Mouse (Mus musculus) intestine, postnatal 0 days (tissue): ENCODE results near the gene Lmntd2. TPM values are rescaled to one million over a fixed set of nuclear protein-coding genes. Genes with fewer than 3 reads are reported as not detected.

Experiments
- ATAC-seq: fragments of 200-750 bp; cut with Nextera tagmentation; 2 replicates; pipeline ENCODE4 v1.8.0; 2017; ENCODE audit warnings: mild to moderate bottlenecking, moderate TSS enrichment, moderate library complexity
- H3K27ac ChIP-seq: fragments of 300-500 bp; sonication (generic); 2 replicates; pipeline ENCODE4 v1.5.1; 2014; ENCODE audit warnings: mild to moderate bottlenecking, low read depth, low read length, moderate library complexity
- H3K27me3 ChIP-seq: fragments of 300-500 bp; sonication (generic); replicated peaks from 2 replicates; pipeline ENCODE4 v1.6.1; 2014; ENCODE audit warnings: low read length, mixed read lengths; ENCODE audit not compliant: control insufficient read depth, insufficient read depth
- H3K36me3 ChIP-seq: fragments of 300-500 bp; sonication (generic); 2 replicates; pipeline ENCODE4 v1.6.1; 2014; ENCODE audit warnings: mild to moderate bottlenecking, moderate library complexity; ENCODE audit not compliant: control insufficient read depth, insufficient read depth
- H3K4me1 ChIP-seq: fragments of 300-500 bp; sonication (generic); replicated peaks from 2 replicates; pipeline ENCODE4 v1.6.1; 2014; ENCODE audit warnings: antibody characterized with exemption, low read length, mixed read lengths; ENCODE audit not compliant: control insufficient read depth, insufficient read depth
- H3K4me2 ChIP-seq: fragments of 300-500 bp; sonication (generic); replicated peaks from 2 replicates; pipeline ENCODE4 v1.6.1; 2014; ENCODE audit warnings: low read depth, mild to moderate bottlenecking, moderate library complexity
- H3K4me3 ChIP-seq: fragments of 300-500 bp; sonication (generic); 2 replicates; pipeline ENCODE4 v1.5.1; 2014; ENCODE audit warnings: low read depth, low read length
- H3K9ac ChIP-seq: fragments of 300-500 bp; sonication (generic); 2 replicates; pipeline ENCODE4 v1.6.1; 2014; ENCODE audit warnings: mild to moderate bottlenecking, low read depth, low read length
- H3K9me3 ChIP-seq: fragments of 300-500 bp; sonication (generic); 2 replicates; pipeline ENCODE4 v1.6.1; 2016; ENCODE audit warnings: mixed run types; ENCODE audit not compliant: control insufficient read depth
- CTCF ChIP-seq: sonication (generic); IDR thresholded peaks from 2 replicates; pipeline ENCODE4 v1.5.1; 2016; ENCODE audit warnings: low read depth, mild to moderate bottlenecking, control low read depth, antibody characterized with exemption, moderate library complexity
- WGBS: fragments of 180-500 bp; shearing (Covaris S2); extraction: QIAGEN DNeasy Blood & Tissue Kit; methylation state at CpG from one replicate; pipeline ENCODE4 v1.1.7; 2014; 5-methylcytosine and 5-hydroxymethylcytosine counted together
- polyA plus RNA-seq: library from polyadenylated mRNA; unstranded; fragments of >200 nt; fragmentation: Nextera tagmentation; extraction: Ambion mirVana; gene quantifications from 2 replicates; pipeline ENCODE4 v1.2.1, GENCODE M21; 2015

The Lmntd2 gene
- polyA plus RNA-seq, 1 experiment from 2014 or later: 2.7 TPM

DNA sequence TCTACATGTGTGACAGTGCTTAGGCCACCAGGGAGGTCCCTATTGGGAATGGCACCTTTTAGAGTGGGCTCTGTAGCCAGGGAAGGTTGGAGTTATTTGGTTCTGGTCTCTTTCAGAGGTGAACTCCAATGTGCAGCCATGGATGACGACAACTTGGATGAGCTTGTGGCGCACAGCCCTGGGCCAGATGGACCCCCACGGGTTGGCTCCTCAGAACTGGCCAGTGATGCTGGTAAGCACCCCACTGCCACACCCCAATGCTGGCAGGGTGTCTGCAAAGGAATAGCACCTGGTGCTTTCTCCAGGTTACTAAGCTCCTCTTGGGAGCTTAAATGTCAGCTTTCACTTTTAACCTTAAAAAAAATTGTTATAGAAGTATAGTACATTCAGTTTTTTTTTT is 17.2 kb upstream of the Lmntd2 start:
- Histone ChIP-seq H3K36me3 (peaks cover 52% of the 10 kb centered on the region), H3K4me2 (no peak overlapping the region), H3K9ac (no peak overlapping the region), H3K27me3 (no peaks in the 10 kb centered on the region), H3K4me1 (0 out of 2 replicates have a peak, but pooled peaks cover 4% of the 10 kb centered on the region), H3K27ac (no peak overlapping the region), H3K4me3 (no peak overlapping the region), H3K9me3 (no peaks in the 10 kb centered on the region)
- TF ChIP-seq CTCF: no peak
- 88% methylated on average over 3 of the region's 3 CpGs for WGBS
- no peak for ATAC-seq

DNA sequence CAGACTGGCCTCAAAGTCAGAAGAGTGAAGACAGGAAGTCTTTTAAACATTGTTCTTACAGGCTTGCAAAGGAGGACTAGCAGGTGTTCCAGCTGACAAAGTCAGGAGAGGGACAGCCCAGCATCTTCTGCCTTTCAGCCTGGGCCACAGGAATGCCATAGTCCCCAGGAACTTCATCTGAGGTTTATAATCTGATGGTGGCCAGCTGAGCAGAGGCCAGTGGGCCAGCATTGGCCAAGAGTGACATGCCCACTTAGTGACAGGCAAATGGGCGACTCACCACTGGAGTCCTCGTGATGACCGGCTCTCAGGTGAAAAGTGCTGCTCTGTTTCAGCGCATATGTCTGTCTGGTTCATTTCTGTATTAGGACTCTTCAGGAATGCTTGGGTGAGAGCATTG is 16.7 kb upstream of the Lmntd2 start:
- Histone ChIP-seq H3K27me3 (no peaks in the 10 kb centered on the region), H3K4me2 (peak overlapping the region; percentile 79), H3K4me3 (no peak overlapping the region), H3K4me1 (0 out of 2 replicates have a peak, but pooled peaks cover 4% of the 10 kb centered on the region), H3K9ac (no peak overlapping the region), H3K27ac (no peak overlapping the region), H3K9me3 (no peaks in the 10 kb centered on the region), H3K36me3 (peaks cover 47% of the 10 kb centered on the region)
- no peak for ATAC-seq
- 95% methylated on average over 4 of the region's 4 CpGs for WGBS
- no peak for TF ChIP-seq CTCF

DNA sequence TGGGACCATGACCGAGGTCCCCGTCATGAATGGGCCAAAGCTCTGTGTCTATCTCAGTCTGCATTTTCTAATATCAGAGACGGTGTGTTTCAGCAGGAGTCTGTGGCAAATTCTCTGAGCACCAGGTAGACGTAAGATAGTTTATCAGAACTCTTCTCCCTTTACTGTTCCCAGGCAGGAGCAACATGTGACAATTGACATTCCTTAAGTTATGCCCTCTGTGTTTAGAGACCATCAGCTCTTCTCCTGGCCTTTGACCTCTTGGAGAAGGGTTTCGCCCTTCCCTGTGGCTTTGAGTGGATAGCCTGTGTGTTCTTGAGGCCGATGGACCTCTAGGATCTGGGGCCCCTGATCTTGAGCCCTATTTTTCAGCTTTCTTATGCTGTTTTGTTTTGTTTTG is 15.8 kb upstream of the Lmntd2 start:
- no peak for TF ChIP-seq CTCF
- Histone ChIP-seq H3K4me2 (peak overlapping the region; percentile 79), H3K4me1 (0 out of 2 replicates have a peak, but pooled peaks cover 4% of the 10 kb centered on the region), H3K36me3 (peaks cover 39% of the 10 kb centered on the region), H3K4me3 (peak overlapping the region; percentile 90), H3K9ac (peak overlapping the region; percentile 92), H3K27me3 (no peaks in the 10 kb centered on the region), H3K9me3 (no peaks in the 10 kb centered on the region), H3K27ac (no peak overlapping the region; the same call in 1 of the 2 replicates)
- no peak for ATAC-seq
- WGBS: 25% methylated on average over 6 of the region's 6 CpGs

DNA sequence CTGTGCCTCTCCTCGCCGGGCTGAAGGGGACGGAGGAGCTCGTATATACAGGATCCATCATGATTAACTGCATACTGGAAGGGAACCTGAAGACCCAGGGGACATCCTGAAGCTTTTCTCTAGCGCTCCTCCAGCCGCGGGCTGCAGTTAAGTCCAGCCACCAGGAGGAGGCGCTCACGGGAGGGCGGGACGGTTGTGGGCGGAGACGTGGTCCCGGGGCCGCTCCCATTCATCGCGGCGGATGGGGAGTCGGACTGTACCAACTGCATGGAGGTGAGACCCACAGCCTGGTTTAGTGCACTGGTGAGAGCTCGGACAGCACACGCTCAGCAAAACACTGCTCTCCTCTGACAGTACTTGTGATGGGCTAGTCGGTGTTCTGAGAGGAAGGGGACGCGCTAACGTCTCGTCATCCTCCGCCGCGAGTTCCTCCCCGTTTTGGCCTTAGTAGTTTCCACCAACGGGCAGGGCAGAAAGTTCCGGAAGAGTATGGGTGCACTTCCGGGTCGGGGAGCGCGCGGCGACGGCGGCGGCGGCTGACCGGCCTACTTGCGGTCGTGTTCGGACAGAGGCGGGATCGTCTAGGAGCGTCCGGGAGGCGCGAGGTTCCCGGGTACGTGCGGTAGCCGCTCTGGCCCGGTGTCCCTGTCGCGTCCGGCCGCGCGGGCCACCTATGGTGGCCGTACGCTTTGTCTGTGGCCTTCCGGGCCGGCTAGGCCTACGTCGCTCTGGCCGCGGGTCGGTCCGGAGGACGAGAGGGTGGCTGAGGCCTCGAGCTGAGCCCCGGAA is 14.6 kb upstream of the Lmntd2 start, which contains the start of gene Phrf1:
Phrf1 (plus strand) TSS at position 506 of the 789 bp plus-strand sequence.
- peak within 1 kb of the TSS; percentile 91 for H3K27ac ChIP-seq
- 0 out of 2 replicates have a peak, but pooled peaks cover 4% of the 10 kb centered on the region for H3K4me1 ChIP-seq
- H3K9ac ChIP-seq: peak within 1 kb of the TSS; percentile 92
- WGBS: under 1% methylated on average over 74 of the region's 76 CpGs
- TF ChIP-seq CTCF: peak; percentile 100
- peaks cover 27% of the 10 kb centered on the region for H3K36me3 ChIP-seq
- peak within 1 kb of the TSS; percentile 90 for H3K4me3 ChIP-seq
- no peaks in the 10 kb centered on the region for H3K9me3 ChIP-seq
- H3K4me2 ChIP-seq: peak within 1 kb of the TSS; percentile 79
- ATAC-seq: peak; percentile 88
- H3K27me3 ChIP-seq: no peaks in the 10 kb centered on the region

DNA sequence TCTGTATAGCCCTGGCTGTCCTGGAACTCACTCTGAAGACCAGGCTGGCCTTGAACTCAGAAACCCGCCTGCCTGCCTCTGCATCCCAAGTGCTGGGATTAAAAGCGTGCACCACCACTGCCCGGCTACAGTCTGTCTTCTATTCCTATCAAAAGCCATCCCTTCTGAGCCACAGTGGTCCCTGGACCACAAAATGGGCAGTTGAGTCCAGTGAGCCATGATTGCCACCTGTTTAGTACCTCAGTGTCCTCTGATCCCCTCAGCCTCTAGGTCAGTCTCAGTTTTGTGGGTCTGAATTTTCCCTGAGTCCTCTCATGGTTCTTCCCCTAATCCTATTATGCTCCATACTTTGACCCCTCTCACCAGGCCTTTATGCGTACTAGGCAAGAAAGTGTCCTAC is 13.9 kb upstream of the Lmntd2 start:
- no peak for TF ChIP-seq CTCF
- 76% methylated on average over 4 of the region's 4 CpGs for WGBS
- peaks cover 20% of the 10 kb centered on the region for H3K36me3 ChIP-seq
- peak overlapping the region; percentile 79; the same call in 1 of the 2 replicates for H3K4me2 ChIP-seq
- no peaks in the 10 kb centered on the region for H3K27me3 ChIP-seq
- no peak for ATAC-seq
- no peak overlapping the region for H3K27ac ChIP-seq
- H3K4me3 ChIP-seq: no peak overlapping the region; the same call in 1 of the 2 replicates
- peak overlapping the region; percentile 92; the same call in 1 of the 2 replicates for H3K9ac ChIP-seq
- no peaks in the 10 kb centered on the region for H3K9me3 ChIP-seq
- H3K4me1 ChIP-seq: peaks cover 4% of the 10 kb centered on the region; the same call in 1 of the 2 replicates

DNA sequence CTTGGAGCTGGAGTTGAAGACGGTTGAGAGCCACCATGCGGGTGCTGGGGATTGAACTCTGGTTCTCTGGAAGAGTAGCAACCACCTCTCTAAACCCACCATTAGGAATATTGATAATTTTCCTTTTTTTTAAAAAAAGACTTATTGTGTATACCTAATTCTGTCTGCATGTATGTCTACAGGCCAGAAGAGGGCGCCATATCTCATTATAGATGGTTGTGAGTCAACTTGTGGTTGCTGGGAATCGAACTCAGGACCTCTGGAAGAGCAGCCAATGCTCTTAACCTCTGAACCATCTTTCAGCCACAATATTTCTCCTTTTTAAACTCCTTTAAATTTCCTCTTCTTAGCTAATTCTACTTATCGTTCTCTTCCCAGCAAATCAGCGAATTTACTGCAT is 12.7 kb upstream of the Lmntd2 start:
- Histone ChIP-seq H3K9me3 (no peaks in the 10 kb centered on the region), H3K4me3 (no peak overlapping the region), H3K36me3 (peaks cover 8% of the 10 kb centered on the region; the same call in 1 of the 2 replicates), H3K4me1 (peaks cover 5% of the 10 kb centered on the region; the same call in 1 of the 2 replicates), H3K27ac (no peak overlapping the region), H3K4me2 (no peak overlapping the region), H3K9ac (no peak overlapping the region), H3K27me3 (no peaks in the 10 kb centered on the region)
- no peak for TF ChIP-seq CTCF
- no peak for ATAC-seq
- 86% methylated on average over 6 of the region's 6 CpGs for WGBS
